Mouse (Mus musculus): ENCODE measurements around the gene Mylk.

DNA sequence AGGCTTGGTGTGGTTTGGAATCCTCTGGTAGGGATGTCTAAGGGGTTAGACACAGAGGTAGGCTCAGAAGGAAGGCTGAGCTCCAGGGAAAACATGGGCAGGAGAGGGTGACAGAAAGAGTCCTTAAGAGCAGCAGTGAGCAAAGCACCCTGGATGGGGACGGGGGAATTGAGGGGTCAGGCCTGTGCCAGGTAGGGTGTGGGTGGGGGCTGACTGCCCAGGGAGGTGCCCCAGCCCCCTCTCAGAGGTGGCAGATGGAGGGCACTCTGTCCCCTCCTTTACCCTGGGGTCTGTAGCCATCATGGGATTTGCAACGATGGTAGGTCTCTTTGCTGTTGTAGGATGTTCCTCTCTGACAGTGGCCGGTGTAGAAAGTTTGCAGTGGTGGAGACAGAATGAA, 201.3 kb downstream of the Mylk start:
- no peak for TF ChIP-seq CTCF (IDR thresholded peaks at IDR 0.05; ENCODE audit: insufficient read depth, low read length)
- TF ChIP-seq POLR2A (IDR thresholded peaks at IDR 0.05; ENCODE audit: borderline replicate concordance, extremely low read depth, low read depth, low read length), result no peak
